Mouse (Mus musculus) erythroblast, adult 5-6 weeks (primary cell): Measurements from ENCODE around the gene Tmem223. TPM values are rescaled to one million over a fixed set of nuclear protein-coding genes. Genes with fewer than 3 reads are reported as not detected.

Experiments used
- ATAC-seq: replicated peaks from 2 replicates; pipeline ENCODE4 v1.8.0; 2016; ENCODE audit warnings: moderate number of reproducible peaks, mild to moderate bottlenecking, moderate TSS enrichment, inconsistent platforms; ENCODE audit not compliant: poor library complexity, low FRiP score, severe bottlenecking
- total RNA-seq, 2 experiments: library from RNA; stranded (forward) in 1 of 2; stranded (reverse) in 1 of 2; fragments of 150-400 nt in 1 of 2; fragments of 200-764, 138-1000 nt in 1 of 2; gene quantifications; 2 replicates each; pipeline versions ENCODE4 v1.2.3 to v1.2.4; 2015 to 2017; ENCODE audit warnings: low replicate concordance in 2 of 2

Gene Tmem223
- total RNA-seq, 2 experiments from 2014 or later = 6.8 to 11.0 TPM

DNA sequence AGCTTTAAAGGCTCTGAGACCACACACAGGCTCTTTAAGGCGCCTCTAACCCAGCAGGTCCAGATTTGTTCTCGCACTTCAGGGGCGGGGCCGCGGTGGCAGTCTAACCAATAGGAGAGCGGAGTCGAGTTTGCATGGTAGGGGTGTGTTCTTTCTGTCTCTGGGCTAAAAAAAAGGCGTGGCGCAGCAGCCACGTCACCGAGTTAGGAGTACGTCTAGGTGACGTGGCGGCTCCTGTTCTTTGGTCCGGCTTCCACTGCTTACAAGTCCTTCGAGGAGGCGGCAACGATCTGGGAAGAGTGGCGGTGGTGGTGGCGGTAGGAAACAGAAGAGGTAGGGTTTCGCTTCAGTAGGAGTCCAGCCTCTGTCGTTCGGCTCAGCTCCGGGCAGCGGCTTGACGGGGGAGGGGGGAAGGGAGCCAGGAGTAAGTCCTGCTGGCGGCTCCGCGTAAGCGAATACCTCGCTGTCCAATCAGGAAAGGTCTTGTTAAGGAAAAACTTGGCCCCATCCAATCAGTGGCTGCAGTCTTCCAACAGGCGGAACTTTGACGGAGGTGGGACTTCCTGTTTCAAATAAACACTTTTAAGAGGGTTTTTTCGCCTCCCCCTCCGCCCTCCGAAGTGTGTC is 29.4 kb upstream of the Tmem223 start, which contains the start of gene Stx5a:
Stx5a (plus strand) TSS at position 171 of the 627 bp plus-strand sequence.
- peak; percentile 94 for ATAC-seq

DNA sequence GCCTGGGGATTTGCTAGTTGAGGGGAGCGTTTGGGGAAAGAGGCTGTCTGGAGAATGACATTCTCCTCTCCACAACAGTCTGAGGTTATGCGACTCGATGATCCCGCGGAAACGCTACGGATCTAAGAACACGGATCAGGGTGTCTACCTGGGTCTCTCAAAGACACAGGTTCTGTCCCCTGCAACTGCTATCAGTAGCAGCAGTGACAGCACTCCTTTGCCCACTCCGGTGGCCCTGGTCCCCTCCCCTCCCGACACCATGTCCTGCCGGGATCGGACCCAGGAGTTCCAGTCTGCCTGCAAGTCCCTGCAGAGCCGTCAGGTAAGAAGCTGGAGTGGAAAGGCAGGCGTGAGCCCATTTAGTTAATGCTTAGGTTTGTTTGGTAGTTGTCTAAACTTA is 28.6 kb upstream of the Tmem223 start:
- peak; percentile 26 for ATAC-seq

DNA sequence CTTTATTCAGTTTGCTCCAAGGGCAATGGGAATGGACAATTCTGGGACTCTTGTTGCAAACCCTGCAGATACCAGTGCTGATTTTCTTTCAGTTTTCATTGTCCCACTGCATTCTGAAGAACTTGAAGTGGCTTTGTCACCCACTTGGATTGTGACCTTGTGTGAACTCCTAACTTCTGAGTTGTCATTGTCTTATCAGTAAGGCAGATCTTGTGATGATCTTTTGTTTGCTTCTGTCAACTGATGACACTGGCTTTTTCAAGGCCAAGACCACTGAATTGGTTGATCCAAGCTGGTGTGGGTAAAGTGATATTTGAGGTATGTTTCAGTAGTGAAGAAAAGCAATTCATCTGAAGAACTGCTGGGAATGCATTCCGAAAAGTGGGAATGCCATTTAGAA is 25.4 kb upstream of the Tmem223 start:
- no peak for ATAC-seq

DNA sequence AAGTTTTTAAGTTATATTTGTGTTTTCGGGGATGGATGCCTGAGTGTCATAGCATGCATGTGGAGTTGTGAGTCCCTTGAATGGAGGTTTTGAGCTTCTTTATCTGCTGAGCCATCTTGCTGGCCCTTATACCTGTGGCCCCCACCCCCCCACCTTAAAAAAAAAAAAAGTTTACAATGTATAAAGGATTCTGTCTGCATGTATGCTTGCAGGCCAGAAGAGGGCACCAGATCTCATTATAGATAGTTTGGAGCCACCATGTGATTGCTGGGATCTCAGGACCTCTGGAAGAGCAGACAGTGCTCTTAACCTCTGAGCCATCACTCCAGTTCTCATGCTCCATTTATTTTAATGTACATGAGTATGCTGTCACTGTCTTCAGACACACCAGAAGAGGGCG is 23.4 kb upstream of the Tmem223 start:
- peak; percentile 24; the same call in 1 of the 2 replicates for ATAC-seq

DNA sequence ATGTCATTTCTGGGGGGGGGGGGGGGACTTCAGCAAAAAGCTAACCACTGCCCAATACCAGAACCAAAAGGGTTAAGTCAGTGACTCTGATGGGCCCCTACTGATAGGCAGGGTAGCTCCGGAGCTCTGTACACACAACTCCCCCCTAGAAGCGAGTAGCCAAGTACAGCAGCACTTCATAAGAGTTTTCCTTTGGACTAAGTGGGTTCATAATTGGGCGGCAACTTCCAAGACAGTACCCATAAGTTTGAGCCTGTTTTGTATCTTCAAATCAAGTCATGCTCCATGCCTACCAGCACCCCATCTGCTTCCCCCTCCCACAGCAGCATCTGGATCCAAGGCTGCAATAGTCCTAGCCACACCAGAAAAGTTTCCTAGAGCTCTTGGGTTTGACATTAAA is 15.1 kb upstream of the Tmem223 start:
- ATAC-seq = no peak

DNA sequence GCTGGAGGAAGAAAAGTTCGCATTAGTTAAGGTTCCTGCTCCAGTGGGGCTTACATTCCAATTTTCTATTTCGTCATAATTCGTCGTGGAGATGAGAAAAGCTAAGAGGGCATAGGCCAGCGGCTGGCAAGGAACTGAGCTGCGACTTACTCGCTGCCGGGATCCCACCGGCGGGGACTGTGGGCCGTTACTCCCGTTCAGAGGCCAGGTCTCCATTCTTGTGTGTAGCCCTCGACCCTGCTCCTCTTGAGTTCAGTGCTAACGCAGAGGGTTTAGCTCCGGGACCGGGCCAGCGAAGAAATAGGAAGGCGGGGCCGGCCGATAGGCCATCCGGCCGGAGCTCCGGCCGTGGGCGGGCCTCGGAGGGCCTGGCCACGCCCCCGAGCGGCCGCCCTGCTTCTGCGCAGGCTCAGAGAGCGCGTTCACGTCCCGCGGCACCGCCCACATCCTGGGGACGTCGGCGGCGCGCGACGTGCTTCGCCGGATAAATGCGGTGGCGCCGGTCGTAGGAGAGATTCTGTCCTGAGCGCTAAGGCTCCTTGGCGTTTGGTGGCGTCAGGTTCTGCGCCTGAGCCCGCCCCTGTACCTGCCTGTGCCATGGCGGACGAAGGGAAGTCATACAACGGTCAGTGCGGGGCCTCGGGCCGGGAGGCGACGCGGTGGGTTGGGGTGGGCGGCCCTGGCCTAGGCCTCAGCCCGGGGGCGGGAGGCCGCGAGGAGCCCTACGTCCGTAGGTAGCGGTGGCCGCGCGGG is 14.0 kb upstream of the Tmem223 start, which contains the start of gene Nxf1:
Nxf1 (plus strand) TSS at position 439 of the 753 bp plus-strand sequence.
- peak; percentile 91 for ATAC-seq

DNA sequence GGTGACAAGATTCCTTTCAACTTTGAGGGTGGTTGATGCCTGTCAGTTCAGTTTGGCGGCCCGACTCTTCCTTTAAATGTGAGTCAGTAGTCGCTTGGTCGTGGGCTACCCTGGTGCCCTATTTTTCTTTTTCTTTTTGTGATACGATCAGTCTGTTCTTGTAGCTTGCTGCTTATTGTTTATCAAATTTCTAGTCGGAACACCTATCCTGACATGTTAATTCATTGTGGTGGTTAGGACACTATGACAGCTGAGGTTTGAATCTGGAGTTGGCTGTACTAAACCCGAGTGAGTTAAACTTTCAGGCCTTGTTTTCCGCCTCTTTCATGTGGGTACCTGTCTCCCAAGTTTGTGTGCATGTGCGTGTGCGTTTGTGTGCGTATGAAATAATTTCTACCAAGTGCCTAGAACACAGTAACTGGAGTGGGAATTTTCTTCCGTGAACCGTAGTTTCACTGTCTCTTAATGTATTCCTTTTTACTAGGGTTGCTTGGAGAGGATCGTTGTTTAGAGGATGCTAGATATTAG is 13.3 kb upstream of the Tmem223 start:
- ATAC-seq = peak; percentile 23; the same call in 1 of the 2 replicates

DNA sequence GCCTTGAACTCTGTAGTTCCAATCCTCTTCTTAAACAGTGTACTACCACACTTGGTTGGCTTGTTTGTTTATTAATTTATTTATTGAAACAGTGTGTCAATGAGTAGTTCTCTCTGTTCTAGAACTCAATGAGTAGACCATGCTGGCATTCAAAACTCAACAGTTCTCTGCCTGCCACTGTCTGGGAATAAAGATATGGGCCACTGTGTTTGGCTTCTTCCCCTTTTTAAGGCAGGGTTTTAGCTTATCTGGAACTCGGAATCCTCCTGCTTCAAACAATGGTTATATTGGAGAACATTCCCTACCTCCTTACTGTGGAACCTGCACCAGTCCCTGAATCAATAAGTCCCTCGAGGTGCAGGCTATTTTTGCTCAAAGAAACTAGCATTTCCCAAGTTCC is 11.9 kb upstream of the Tmem223 start:
- ATAC-seq = no peak

DNA sequence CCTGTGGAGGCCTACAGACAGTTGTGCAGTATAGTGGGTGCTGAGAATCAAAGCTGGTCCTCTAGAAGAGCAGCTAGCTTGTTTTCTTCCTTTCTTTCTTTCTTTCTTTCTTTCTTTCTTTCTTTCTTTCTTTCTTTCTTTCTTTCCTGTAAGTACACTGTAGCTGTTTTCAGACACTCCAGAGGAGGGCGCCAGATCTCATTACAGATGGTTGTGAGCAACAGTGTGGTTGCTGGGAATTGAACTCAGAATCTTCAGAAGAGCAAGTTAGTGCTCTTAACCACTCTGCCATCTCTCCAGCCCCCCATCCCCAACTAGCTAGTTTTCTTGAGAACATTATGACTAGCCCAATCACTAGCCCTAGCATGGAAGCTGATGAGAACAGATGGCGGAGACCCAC is 10.0 kb upstream of the Tmem223 start:
- ATAC-seq = no peak

DNA sequence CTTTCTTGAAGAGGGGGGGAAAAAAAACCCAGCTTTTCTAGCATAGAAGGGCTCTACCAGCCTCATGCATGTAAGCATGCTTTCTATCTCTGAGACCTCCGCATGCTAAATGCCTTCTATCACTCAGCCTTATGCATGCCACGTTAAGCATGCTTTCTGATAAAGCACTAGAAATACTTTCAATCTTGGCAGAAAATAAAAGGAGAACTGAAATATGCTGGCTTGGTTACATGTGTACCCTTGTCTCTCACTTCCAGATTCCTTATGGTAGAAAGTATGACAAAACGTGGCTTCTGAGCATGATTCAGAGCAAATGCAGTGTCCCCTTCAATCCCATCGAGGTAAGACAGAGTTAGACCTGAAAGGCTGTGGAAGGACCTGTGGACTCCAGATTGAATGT is 7.5 kb upstream of the Tmem223 start:
- ATAC-seq = no peak

DNA sequence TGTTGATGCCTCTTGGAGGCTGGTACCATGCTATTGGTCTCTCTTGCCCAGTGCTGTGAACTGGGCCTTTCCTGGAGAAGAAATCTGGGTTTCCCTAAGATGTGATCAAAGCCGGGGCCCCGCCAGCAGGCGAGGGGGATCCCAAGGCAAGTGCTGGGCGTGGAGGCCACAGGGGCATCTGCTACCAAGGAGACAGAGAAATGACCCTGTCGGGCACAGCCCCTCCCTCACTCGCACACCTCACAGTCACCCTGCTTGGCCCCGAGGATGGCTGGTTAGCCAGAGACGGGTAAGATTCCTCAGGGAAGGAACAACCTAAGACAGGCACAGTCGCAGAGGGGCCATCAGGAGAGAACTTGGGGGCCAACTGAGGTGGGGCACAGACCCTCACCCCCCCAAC is 5.2 kb upstream of the Tmem223 start:
- ATAC-seq = no peak

DNA sequence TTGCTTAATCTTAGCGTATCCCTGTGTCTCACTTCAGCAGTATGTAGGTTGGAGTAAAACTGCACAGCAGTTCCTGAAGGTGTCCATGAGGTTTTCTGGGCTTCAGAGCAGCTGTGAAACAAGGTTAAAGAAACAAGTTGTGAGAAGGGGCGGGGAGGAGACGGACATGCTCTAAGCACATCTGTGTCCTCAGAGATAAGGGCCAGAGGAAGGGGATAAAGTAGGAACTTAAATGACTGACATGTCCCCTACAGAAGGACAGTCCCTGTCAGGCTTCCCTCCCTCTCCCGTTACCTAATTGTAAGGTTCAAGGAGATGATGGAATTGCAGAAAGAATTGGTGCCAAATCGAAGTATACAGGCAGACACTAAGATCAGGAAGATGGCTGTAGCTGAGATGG is 2.2 kb downstream of the Tmem223 start:
- peak; percentile 48; the same call in 1 of the 2 replicates for ATAC-seq

DNA sequence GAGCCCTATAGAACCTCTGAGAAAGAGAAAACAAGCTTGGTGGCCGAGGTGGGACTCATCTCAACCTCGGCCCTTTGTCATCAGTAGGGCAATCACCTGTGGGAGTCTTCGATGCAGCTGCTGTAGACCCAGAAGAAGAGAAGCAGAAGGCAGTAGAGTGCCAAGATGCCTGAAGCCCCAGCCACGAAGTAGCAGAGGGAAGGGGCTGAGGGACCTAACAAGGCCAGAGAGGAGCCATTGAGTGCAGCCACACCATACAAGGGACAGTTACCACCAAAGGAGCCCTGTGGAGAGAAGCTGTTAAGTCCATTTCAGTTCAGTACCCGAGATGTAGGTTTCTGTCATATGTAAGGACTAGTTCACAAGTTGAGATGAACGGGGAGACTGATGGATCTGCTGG is 2.6 kb downstream of the Tmem223 start:
- ATAC-seq = no peak

DNA sequence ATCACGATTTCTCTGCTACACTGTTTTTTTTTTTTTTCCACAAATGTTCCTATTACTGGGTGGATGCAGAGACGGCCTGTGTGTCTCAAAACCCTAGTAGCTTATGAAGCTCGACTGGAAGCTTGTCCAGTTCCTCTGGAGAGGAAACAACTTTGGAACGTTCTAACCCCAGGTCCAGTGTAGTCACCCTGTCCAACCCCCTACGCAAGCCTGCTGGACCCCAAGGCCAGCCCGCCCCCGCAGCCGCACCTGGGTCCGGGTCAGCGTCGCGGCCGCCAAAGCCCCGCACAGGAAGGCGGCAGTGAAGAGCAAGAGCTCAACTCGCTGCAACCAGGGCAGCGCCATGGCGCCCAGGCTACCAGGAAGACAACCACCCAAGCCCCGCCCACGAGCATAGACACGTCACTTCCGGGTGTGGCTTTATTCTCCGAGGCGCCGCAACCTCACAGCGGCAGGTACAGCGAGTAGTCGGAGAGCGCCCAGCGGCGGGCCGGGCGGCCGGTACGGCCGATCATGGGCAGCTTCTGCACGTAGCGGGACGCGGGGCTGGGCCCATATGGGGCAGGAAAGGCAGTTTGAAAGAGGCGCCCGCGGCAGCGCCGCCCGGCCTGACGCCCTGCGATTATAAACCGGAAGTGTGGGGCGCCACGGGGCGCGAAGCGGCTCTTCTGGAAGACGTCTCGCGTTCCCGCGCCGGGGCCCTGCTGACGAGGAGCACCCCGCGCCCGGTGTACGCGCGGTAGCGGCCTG is 3.5 kb downstream of the Tmem223 start, which contains the start of gene Tmem179b:
Tmem179b (minus strand) TSS at position 382 of the 750 bp plus-strand sequence.
- ATAC-seq = peak; percentile 89

DNA sequence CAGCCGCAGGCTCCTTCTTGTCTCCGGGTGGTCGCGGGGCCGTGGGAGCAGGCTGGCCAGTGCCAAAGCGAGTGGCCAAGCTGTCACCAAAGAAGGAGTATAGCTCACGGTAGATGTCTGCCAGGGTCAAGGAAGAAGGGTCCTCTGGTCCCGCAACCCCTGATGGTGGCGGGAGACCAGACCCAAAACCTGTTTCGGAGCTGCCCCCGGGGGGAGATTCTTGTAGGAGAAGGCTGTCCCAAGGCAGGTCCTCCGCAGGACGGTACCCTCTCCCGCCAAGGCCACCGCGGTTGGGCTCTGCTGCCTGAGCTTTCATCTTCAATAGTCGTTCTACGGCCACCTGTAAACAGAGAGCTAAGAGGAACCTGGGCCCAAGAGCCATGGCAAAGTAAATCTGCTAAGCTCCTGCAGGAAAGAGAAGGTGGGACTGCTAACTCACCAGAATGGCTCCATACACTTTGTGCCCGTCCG is 4.2 kb downstream of the Tmem223 start:
- ATAC-seq = 0 out of 2 replicates have a peak, but pooled peaks have one; percentile 8

DNA sequence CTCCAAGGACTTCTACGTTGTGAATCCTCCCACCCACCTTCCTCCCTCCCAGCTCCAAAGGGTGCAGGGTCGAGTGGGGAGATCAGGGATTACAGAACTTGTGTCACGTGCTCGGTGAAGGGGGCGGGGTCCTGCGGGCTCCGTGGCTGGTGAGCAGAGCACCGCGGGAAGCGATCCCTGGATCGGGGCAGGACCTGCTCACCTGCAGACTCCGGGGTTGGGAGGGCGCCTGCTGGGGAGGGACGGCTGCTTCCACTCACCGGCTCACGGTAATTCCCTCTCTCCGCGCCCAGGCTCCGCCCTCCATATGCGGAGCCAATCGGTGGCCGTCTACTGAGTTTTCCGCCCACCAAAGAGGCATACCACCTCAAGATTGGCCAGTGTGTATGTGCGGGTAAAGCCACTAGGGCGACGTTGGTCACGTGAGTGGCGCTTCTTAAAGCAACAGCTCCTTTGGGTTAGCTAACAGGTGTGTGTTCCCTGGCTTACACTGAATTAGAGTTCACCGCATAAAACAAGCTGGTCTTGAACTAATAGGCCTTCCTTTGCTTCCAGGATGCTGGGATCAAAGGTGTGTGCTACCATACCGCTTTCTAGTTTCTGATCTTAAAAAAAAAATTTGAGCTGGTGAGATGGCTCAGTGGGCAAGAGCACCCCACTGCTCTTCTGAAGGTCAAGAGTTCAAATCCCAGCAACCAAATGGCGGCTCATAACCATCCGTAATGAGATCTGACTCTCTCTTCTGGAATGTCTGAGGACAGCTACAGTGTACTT is 15.4 kb downstream of the Tmem223 start, which contains the start of gene Taf6l:
Taf6l (minus strand) TSS at position 410 of the 774 bp plus-strand sequence.
- ATAC-seq = peak; percentile 99

DNA sequence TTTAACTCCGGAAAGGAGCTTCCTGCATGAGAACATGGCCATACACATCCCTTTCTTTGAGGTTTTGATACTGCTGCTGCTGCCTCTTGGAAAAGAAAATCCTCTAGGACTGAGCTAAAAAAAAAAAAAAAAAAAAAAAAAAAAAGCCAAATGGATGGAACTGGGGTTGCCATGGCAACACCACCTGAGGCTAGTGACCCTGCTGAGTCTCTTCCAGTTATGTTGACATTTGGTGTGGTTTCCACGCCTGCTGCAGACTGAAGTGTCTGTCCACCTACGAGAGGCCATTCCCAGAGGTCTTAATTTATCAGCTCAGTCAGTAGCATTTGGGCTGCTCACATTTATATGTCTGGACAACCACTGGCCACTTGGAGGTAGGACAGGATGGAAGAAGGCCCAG is 17.7 kb downstream of the Tmem223 start:
- ATAC-seq = no peak

DNA sequence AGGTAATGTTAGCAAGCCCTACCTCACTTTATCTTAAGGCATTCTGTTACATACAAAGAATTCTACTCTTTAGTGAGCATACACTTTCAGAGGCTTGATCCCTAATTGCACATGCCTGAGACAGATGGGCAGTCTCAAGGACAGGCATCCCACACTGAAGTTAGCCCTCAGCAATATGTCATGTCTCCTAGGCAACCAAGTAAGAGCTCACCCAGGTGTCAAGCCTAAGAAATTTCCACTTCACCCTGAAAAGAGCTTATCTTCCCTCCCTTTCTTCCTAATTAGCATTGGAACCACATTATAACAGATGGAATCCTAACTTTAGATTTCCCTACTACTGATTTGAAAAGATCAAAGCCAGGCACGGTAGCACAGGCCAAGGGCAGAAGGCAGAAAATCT is 18.4 kb downstream of the Tmem223 start:
- no peak for ATAC-seq

DNA sequence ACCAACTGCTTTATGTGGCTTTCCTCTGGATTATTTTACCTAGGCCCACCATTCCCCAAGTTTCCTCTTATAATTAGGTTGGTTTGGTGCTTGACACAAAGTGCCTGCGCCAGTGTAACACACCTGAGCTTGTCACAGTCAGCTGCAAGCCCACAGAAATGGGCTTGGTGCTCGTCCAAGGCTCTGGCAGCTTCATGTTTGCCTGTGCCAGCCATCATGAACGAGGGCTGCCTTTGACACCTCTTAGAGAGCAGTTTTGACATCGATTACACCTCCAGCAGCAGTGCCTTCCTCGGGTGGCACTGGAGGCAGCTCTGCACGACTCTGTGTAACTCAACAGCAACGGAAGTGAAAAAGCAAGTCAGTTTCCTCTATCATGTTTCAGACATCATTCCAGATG is 19.4 kb downstream of the Tmem223 start:
- no peak for ATAC-seq
